Mouse (Mus musculus) testis, adult 2 months (tissue): ENCODE data around the gene E2f6.

Experiments
- CTCF ChIP-seq: fragments of 200-500 bp; IDR thresholded peaks from 2 replicates; pipeline ENCODE4 v1.5.1; 2012; ENCODE audit warnings: low read depth, mild to moderate bottlenecking, inconsistent platforms, low read length, moderate library complexity; ENCODE audit not compliant: control insufficient read depth, insufficient read depth, insufficient replicate concordance
- POLR2A ChIP-seq: fragments of 200-500 bp; IDR thresholded peaks from 2 replicates; pipeline ENCODE4 v1.6.1; 2012; ENCODE audit warnings: low read depth, mild to moderate bottlenecking, inconsistent platforms, low read length, moderate library complexity; ENCODE audit not compliant: control insufficient read depth

DNA sequence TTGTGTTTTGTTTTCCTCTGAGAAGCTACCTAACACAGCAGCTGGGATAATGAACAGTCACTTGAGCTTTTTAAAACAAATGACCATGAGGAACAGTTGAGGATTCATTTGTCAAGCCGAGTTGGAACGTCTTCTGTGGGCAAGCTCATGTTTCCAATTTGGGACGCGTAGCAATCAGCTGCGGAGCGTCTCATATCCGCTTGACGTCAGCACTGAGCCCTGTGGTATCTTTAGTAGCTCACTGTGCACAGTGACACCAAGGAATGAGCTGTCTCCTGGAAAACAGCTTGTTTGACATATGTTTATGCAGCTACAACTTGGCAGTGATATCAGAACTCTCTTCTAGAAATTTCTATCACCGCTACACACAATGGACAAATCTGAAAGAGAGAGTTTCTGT lies 25.4 kb downstream of the E2f6 start:
- TF ChIP-seq CTCF: no peak
- no peak for TF ChIP-seq POLR2A
